Mouse (Mus musculus): Measurements from ENCODE around the gene Olfr790.

Olfr790 gene

GRCm38 (mm10) chr10:129498192-129498591 lies at the start of gene Olfr790:
TSS of gene Olfr790 (plus strand) at chr10:129498492.
- no peak for DNase-seq (ENCODE audit: extremely low read depth, low read depth, low spot score)

GRCm38 (mm10) chr10:129461562-129461961 lies 36.7 kb upstream of the Olfr790 start, which contains the start of gene Olfr787:
TSS of gene Olfr787 (plus strand) at chr10:129461862.
- DNase-seq (ENCODE audit: extremely low read depth, low read depth, low spot score) = no peak

- no peak for DNase-seq (ENCODE audit: extremely low read depth, low read depth, low spot score)
Measured at GRCm38 (mm10) chr10:129470698-129471097, 27.6 kb upstream of the Olfr790 start, which contains the start of gene Olfr788. TSS of gene Olfr788 (plus strand) at chr10:129470998.

GRCm38 (mm10) chr10:129473256-129473655 lies 25.0 kb upstream of the Olfr790 start:
- no peak for DNase-seq (ENCODE audit: extremely low read depth, low read depth, low spot score)

- DNase-seq (ENCODE audit: extremely low read depth, low read depth, low spot score) = no peak
Measured at GRCm38 (mm10) chr10:129473723-129474122, 24.6 kb upstream of the Olfr790 start.

DNA sequence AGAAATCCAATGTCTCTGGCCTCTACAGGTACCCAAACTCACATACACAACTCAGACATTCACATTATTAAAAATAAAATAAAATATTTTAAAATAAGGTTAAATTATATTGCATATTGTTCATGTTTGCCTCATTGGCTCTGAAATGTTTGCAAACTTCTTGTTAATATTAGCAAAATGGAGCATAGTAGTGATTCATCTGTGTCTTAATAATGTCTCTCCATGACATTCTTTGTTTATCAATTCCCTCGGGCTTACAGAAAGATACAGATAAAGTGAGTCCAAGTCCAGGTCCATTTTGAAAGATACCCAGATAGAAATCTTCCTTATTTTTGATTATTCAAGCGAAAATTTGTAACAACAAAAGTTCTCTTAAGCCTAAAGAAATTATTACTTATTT lies 13.8 kb upstream of the Olfr790 start, which contains the start of gene Olfr789:
Gene Olfr789 (plus strand): TSS at position 301 of the 400 bp plus-strand sequence.
- no peak for DNase-seq (ENCODE audit: extremely low read depth, low read depth, low spot score)

DNA sequence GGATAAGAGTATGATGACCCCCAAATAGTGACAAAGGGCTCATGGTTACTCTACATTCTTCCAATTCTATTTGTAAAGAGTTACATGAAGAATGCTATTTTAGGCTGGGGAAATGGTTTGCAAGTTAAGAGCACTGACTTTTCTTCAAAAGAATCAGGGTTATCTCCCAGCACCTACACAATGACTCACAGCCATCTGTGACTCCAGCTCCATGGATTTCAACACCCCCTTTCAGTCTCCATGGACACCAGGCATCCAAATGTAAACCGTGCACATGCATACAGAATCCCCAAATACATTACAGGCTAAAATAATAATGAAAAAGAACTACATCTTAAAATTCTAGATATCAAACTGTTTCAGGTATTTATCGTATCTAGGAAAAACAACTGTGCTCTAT lies 8.2 kb upstream of the Olfr790 start:
- no peak for DNase-seq (ENCODE audit: extremely low read depth, low read depth, low spot score)

GRCm38 (mm10) chr10:129521492-129521891 lies 23.2 kb downstream of the Olfr790 start, which contains the start of gene Olfr791:
TSS of gene Olfr791 (plus strand) at chr10:129521792.
- no peak for DNase-seq (ENCODE audit: extremely low read depth, low read depth, low spot score)

GRCm38 (mm10) chr10:129538862-129539261 lies 40.6 kb downstream of the Olfr790 start, which contains the start of gene Olfr792:
TSS of gene Olfr792 (plus strand) at chr10:129539162.
- no peak for DNase-seq (ENCODE audit: extremely low read depth, low read depth, low spot score)

DNA sequence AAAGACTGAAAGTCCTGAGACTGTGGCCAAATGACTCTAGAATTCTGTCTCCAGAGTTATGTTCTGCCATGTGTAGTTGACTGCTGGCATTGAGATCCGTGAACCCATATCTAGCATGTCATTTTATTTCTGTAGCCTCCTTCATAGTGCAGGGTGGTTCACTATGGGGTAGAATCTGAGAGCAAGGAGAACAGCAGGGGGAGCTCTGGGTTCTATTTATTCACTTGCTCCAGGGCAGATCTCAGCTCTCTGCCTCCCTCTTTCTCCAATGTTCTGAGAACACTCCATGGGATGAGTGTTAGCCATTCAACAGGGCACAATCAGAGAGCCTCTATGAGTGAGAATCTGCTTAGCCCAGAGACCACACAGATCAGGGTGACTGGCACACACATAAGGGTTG lies 51.1 kb downstream of the Olfr790 start:
- DNase-seq (ENCODE audit: extremely low read depth, low read depth, low spot score) = no peak

All from fat pad, adult 2 months (tissue).